Mouse (Mus musculus) heart, postnatal 14 days (tissue): ENCODE data around the gene Trpm2. TPM values are rescaled to one million over a fixed set of nuclear protein-coding genes. Genes with fewer than 3 reads are reported as not detected.

ENCODE experiments used
- DNase-seq, 2 experiments: peaks; one replicate each; pipeline ENCODE4 v3.0.0; 2021 to 2022
- intact Hi-C: fragments of 180-260 bp; cut with DNase I; formaldehyde crosslinking; loops from one replicate; pipeline ENCODE4 v1.15.1; 2025
- total RNA-seq, 2 experiments: library from RNA; stranded (reverse); gene quantifications; 2 replicates each; pipeline ENCODE4 v1.2.3; 2021

The Trpm2 gene
- total RNA-seq, 2 experiments from 2014 or later, result 0.34 to 1.5 TPM

GRCm38 (mm10) chr10:77912605-77913004 is 57.8 kb downstream of the Trpm2 start:
- intact Hi-C loops, result no loop called here
- peak; percentile 77 to 82 for DNase-seq

GRCm38 (mm10) chr10:77902894-77903715 is 67.3 kb downstream of the Trpm2 start:
- intact Hi-C loops, result no loop called here
- peak in 1 of 2 experiments; percentile 18 for DNase-seq

DNA sequence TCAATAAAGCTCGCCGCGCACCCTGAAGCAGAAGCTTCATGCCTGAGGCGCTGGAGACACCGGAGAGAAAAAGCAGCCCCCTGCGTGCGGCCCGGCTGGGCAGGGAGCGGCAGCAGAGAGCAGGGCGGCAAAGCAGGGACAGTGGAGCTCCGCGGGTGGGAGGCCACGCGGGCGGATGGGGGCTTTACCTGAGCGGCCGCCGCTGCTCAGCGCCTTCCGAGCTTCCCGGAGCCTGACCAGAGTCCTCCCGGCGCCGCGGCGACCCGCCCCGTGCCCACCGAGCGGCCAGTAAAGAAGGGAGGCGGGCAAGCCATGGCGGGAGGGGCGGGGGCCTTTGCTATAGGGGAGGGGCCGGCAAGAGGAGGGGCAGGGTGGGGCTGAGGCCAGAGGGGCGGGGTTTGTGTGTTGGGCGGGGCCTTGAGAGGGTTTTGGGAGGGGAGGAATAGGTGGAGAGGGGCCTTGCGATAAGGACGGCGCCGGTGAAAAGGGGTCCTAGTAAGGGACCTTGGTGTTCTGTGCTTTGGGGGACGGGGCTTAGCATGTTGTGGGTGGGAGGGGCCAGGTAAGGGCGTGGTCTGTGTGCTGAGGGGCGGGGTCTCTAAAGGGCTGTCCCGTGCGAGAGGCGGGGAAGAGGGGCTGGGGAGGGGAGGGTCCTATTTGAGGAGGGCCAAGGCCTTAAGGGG is 68.0 kb downstream of the Trpm2 start, which contains the start of gene Lrrc3:
TSS of gene Lrrc3 (minus strand) at position 326 of the 683 bp plus-strand sequence.
- peak; percentile 39 to 40 for DNase-seq
- intact Hi-C loops, result no loop called here

GRCm38 (mm10) chr10:77901871-77902210 is 68.5 kb downstream of the Trpm2 start:
- peak in 1 of 2 experiments; percentile 25 for DNase-seq
- intact Hi-C loops, result no loop called here

- DNase-seq, result no peak
- intact Hi-C loops, result no loop called here
These were observed 69.2 kb downstream of the Trpm2 start for GRCm38 (mm10) chr10:77900903-77901818.

DNA sequence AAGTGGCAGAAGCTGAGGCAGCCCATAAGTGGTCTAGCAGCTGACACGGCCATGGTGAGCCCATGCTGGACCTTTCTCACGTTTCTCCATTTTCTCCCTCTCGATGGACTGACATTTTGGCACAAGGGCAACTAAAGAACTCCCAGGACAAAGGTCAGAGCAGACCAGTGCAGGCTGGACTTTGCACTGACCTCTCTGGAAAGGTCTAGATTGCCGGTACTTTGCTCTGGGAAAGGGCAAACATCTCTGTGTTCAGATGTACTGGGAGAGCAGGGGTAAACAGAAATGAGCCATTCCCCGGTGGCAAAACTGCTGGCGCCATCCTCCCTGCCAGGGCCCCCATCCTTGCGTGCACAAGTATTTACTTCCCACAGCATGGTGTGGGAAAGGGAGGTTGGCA is 70.2 kb downstream of the Trpm2 start:
- intact Hi-C loops, result no loop called here
- no peak for DNase-seq

- DNase-seq, result peak; percentile 13 to 31
- intact Hi-C loops, result no loop called here
These were observed 74.8 kb downstream of the Trpm2 start for GRCm38 (mm10) chr10:77895562-77895961.

DNA sequence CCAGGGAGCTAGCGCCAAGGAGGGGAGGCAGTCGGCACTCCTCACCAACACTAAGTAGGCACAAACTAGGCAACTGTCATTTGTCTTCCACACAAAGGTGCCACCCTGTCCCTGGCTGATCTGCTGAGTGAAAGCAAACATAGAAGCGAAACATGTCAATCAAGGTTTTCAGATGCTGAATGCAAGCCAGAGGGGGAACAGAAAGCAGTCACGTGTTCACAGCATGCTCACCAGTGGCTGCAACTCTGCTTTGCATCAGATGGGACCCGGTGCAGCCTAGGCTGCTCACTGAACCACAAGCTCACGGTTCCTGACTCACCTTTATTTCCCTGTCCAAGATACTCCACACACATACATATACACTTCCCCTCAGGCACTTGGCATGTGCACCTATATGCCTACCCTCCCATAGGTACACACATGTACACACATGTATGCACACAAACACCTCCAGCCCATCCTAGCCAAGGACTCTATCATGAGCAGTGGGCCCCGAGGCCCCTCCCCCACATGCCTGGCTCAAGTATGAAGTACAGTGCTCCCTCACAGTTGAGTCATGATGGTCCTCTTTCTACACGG is 79.3 kb downstream of the Trpm2 start:
- intact Hi-C loops, result no loop called here
- DNase-seq, result no peak

GRCm38 (mm10) chr10:77886007-77886747 is 84.2 kb downstream of the Trpm2 start:
- intact Hi-C loops, result loop anchor here (10.0 kb wide), 1 partner anchor 371 kb away; the partner anchor contains the start of gene Fam207a
- no peak for DNase-seq

GRCm38 (mm10) chr10:77882553-77882952 is 87.8 kb downstream of the Trpm2 start:
- DNase-seq, result no peak
- intact Hi-C loops, result loop anchor here (5.0 to 10.0 kb wide), 2 partner anchors 155 to 368 kb away; partner anchors contain the start of genes Fam207a and Gm10100

DNA sequence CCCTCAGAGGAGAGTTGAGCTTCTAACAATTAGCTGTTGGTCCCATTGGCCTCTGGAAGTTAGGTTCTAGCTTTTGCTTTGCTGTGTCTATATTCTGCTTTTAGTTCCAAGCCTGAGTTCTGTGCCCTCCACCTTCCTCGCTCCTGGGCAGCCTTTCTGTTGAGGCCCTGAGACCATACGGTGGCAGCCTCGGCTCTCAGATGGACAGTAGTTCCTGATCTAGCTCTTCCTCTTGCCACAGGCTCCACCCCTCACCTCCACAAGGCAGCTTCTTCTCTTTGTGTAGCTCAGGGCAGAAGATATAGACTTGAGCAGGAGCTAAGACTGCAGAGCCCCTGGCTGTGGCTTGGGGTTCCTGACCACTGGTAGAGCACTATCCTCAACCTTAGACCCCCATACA is 90.1 kb downstream of the Trpm2 start:
- no peak for DNase-seq
- intact Hi-C loops, result loop anchor here (5.0 to 10.0 kb wide), 2 partner anchors 153 to 366 kb away; partner anchors contain the start of genes Fam207a and Gm10100

DNA sequence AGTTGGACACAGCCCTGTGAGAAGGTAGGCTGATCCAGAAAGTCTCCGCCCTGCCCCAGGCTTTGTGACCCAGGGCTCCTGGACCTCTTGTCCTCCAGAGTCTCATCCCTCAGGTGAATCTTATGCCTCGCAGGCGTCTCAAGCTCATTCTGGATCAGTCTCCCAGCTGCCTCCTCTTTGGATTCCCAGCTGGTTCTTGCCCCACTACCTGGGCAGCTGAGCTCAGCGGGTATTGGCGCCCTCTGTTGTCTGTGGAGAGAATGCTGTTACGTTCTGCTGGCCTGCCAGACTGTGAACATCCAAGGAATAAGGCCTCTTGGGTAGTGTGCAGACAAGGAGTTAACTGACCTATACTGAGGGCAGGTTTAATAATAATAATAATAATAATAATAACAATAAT is 91.4 kb downstream of the Trpm2 start:
- intact Hi-C loops, result loop anchor here (2.0 to 10.0 kb wide), 2 partner anchors 174 to 252 kb away; partner anchors contain the start of gene Gm10272
- peak; percentile 37 to 64 for DNase-seq

GRCm38 (mm10) chr10:77869651-77870050 is 100.7 kb downstream of the Trpm2 start:
- intact Hi-C loops, result loop anchor here (10.0 kb wide), 1 partner anchor 165 kb away; the partner anchor contains the start of gene Gm10272
- no peak for DNase-seq

DNA sequence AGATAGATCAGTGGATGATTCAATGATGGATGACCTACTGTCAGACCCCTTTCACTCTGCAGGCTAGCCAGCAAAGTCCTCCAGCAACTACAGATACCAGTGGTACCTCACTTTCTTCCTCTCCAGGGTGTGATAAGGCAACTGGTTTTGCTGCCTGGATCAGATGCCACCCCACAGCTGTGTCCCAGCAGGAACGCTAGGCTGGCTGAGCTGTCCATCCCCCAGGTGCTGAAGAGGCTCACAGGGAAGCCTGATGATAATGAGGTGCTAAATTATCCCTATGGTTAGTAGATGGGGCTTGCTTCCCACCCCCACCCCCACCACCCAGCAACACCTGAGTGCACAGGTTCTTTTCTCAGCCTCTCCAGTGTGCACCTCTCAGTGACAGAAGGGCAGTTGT is 102.8 kb downstream of the Trpm2 start:
- peak in 1 of 2 experiments; percentile 11 for DNase-seq
- intact Hi-C loops, result no loop called here

DNA sequence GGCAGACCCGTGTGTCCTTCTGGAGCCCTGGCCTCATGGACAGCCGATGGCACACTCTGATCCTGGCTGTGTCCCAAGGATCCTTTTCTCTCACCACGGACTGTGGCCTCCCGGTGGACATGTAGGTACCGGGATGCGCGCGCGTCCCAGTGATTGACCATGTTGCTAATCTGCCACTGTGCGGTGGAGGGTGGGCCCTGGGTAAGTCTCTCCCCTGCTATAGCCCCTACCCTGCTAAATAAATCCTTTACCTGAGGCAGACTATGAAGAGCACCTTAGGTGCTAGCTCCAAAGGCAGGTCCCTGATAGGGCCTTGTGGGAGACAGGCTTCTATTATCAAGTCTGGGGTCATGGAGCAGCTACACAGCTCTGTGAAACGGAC is 105.6 kb downstream of the Trpm2 start:
- intact Hi-C loops, result no loop called here
- no peak for DNase-seq

GRCm38 (mm10) chr10:77864067-77864761 is 106.1 kb downstream of the Trpm2 start:
- intact Hi-C loops, result no loop called here
- DNase-seq, result no peak

GRCm38 (mm10) chr10:77861675-77862074 is 108.7 kb downstream of the Trpm2 start, which contains the start of gene Gm3285:
Gene Gm3285 (plus strand): TSS chr10:77861975.
- DNase-seq, result no peak
- intact Hi-C loops, result no loop called here
